Mouse (Mus musculus): ENCODE measurements around the gene Sost. TPM values are rescaled to one million over a fixed set of nuclear protein-coding genes. Genes with fewer than 3 reads are reported as not detected.

The Sost gene
- polyA plus RNA-seq, 1 experiment from 2014 or later: 0.80 TPM

DNA sequence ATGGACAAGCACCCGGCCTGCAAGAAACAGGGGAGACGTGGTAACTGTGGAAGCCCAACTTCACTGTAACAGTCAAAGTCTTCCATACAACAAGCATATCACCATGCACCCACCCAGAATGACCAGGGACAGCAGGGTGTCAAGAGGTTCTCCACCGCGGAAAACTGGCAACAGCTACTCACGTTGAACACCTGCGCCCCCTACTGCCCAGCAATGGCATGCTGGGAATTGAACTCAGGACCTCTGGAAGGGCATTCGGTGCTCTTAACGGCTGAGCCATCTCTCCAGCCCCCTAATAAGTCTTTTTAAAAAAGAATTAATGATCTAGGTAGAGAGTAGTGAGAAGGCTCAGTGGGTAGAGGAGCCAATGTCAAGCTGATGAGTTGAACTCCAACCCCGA, 8.1 kb upstream of the Sost start:
- Histone ChIP-seq H3K4me3 (ENCODE audit: low read length) (no peak overlapping the region), H3K27ac (ENCODE audit: low read length) (no peak overlapping the region), H3K9me3 (ENCODE audit: low read length) (no peaks in the 10 kb centered on the region; the same call in 1 of the 2 replicates), H3K4me1 (ENCODE audit: insufficient read depth, low read length) (peaks cover 17% of the 10 kb centered on the region), H3K4me2 (replicated peaks; ENCODE audit: low read depth, low read length) (no peak overlapping the region), H3K36me3 (ENCODE audit: insufficient read depth, low read length) (peaks cover 3% of the 10 kb centered on the region; the same call in 1 of the 2 replicates), H3K9ac (replicated peaks; ENCODE audit: low read length) (no peak overlapping the region), H3K27me3 (ENCODE audit: insufficient read depth, low read length) (no peaks in the 10 kb centered on the region)
- no peak for ATAC-seq (ENCODE audit: low FRiP score, low TSS enrichment)
- WGBS: 48% methylated on average over 9 of the region's 9 CpGs

GRCm38 (mm10) chr11:101974181-101974580, 7.4 kb upstream of the Sost start:
- WGBS: 38% methylated on average over 6 of the region's 6 CpGs
- peaks cover 3% of the 10 kb centered on the region; the same call in 1 of the 2 replicates for H3K36me3 ChIP-seq (ENCODE audit: insufficient read depth, low read length)
- ATAC-seq (ENCODE audit: low FRiP score, low TSS enrichment): no peak

DNA sequence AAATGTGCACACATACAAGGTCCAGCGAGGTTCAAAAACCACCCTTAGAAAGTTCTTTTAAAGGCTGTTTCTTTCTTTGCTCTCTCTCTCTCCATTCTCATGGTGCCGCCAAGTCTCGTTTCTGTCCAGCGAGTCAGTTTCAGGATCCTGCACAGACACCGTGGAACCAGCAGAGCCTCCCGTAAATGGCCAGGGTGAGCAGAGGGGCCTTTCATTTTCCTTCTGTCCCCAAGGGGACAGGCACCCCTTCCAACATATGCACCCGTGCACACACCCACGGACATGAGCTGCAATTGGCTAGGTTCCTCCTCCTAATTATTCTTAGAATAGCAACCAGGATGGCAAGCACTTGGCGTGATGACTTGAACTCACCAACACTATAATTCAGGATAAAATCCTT, 6.7 kb upstream of the Sost start:
- WGBS: 66% methylated on average over 9 of the region's 9 CpGs
- no peak overlapping the region for H3K9ac ChIP-seq (replicated peaks; ENCODE audit: low read length)
- H3K27me3 ChIP-seq (ENCODE audit: insufficient read depth, low read length): no peaks in the 10 kb centered on the region
- H3K4me1 ChIP-seq (ENCODE audit: insufficient read depth, low read length): peaks cover 20% of the 10 kb centered on the region
- no peaks in the 10 kb centered on the region; the same call in 1 of the 2 replicates for H3K9me3 ChIP-seq (ENCODE audit: low read length)
- no peak for ATAC-seq (ENCODE audit: low FRiP score, low TSS enrichment)
- H3K4me3 ChIP-seq (ENCODE audit: low read length): no peak overlapping the region
- H3K27ac ChIP-seq (ENCODE audit: low read length): no peak overlapping the region
- no peak overlapping the region for H3K4me2 ChIP-seq (replicated peaks; ENCODE audit: low read depth, low read length)
- H3K36me3 ChIP-seq (ENCODE audit: insufficient read depth, low read length): 0 out of 2 replicates have a peak, but pooled peaks cover 3% of the 10 kb centered on the region

More at GRCm38 (mm10) chr11:101974181-101974580, 7.4 kb upstream of the Sost start:
- Histone ChIP-seq H3K27me3 (ENCODE audit: insufficient read depth, low read length) (no peaks in the 10 kb centered on the region), H3K27ac (ENCODE audit: low read length) (no peak overlapping the region), H3K9me3 (ENCODE audit: low read length) (no peaks in the 10 kb centered on the region; the same call in 1 of the 2 replicates), H3K4me1 (ENCODE audit: insufficient read depth, low read length) (peaks cover 17% of the 10 kb centered on the region), H3K4me2 (replicated peaks; ENCODE audit: low read depth, low read length) (no peak overlapping the region), H3K9ac (replicated peaks; ENCODE audit: low read length) (no peak overlapping the region), H3K4me3 (ENCODE audit: low read length) (no peak overlapping the region)

GRCm38 (mm10) chr11:101972651-101973050, 5.8 kb upstream of the Sost start:
- Histone ChIP-seq H3K36me3 (ENCODE audit: insufficient read depth, low read length) (0 out of 2 replicates have a peak, but pooled peaks cover 3% of the 10 kb centered on the region), H3K4me2 (replicated peaks; ENCODE audit: low read depth, low read length) (no peak overlapping the region), H3K4me3 (ENCODE audit: low read length) (no peak overlapping the region), H3K9ac (replicated peaks; ENCODE audit: low read length) (no peak overlapping the region), H3K9me3 (ENCODE audit: low read length) (no peaks in the 10 kb centered on the region; the same call in 1 of the 2 replicates), H3K27me3 (ENCODE audit: insufficient read depth, low read length) (peaks cover 2% of the 10 kb centered on the region; the same call in 1 of the 2 replicates), H3K27ac (ENCODE audit: low read length) (no peak overlapping the region), H3K4me1 (ENCODE audit: insufficient read depth, low read length) (peaks cover 22% of the 10 kb centered on the region)
- WGBS: 88% methylated on average over 5 of the region's 5 CpGs
- no peak for ATAC-seq (ENCODE audit: low FRiP score, low TSS enrichment)

DNA sequence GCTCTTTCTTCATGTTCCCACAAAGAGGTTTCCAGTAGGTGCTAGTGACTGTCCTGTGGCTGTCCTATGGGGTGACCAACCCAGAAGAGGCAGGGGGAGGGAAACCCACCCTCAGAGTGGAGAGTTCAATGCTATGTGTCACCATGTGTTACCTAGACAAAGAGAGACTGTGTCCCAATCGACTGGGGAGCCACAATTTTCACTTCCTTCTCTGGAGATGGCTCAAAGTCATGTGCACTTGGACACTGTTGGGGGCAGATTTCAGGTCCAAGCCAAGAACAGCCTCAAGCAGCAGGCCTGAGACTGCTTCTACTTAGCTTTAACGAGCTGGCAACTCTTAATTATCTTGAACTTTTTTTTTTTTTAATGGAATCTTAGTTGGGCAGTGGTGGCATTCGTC, 5.3 kb upstream of the Sost start:
- ATAC-seq (ENCODE audit: low FRiP score, low TSS enrichment): no peak

GRCm38 (mm10) chr11:101971410-101971809, 4.6 kb upstream of the Sost start:
- H3K4me3 ChIP-seq (ENCODE audit: low read length): no peak overlapping the region
- no peak for ATAC-seq (ENCODE audit: low FRiP score, low TSS enrichment)
- H3K27me3 ChIP-seq (ENCODE audit: insufficient read depth, low read length): peaks cover 9% of the 10 kb centered on the region; the same call in 1 of the 2 replicates
- no peak overlapping the region for H3K4me2 ChIP-seq (replicated peaks; ENCODE audit: low read depth, low read length)
- H3K4me1 ChIP-seq (ENCODE audit: insufficient read depth, low read length): peaks cover 30% of the 10 kb centered on the region
- no peak overlapping the region for H3K27ac ChIP-seq (ENCODE audit: low read length)
- no peaks in the 10 kb centered on the region for H3K9me3 ChIP-seq (ENCODE audit: low read length)
- no peak overlapping the region for H3K9ac ChIP-seq (replicated peaks; ENCODE audit: low read length)
- no peaks in the 10 kb centered on the region for H3K36me3 ChIP-seq (ENCODE audit: insufficient read depth, low read length)
- 56% methylated on average over 3 of the region's 3 CpGs for WGBS

More for the DNA sequence above, 5.3 kb upstream of the Sost start:
- H3K9me3 ChIP-seq (ENCODE audit: low read length): no peaks in the 10 kb centered on the region; the same call in 1 of the 2 replicates
- 0 out of 2 replicates have a peak, but pooled peaks cover 3% of the 10 kb centered on the region for H3K36me3 ChIP-seq (ENCODE audit: insufficient read depth, low read length)
- H3K27me3 ChIP-seq (ENCODE audit: insufficient read depth, low read length): peaks cover 4% of the 10 kb centered on the region; the same call in 1 of the 2 replicates
- no peak overlapping the region for H3K9ac ChIP-seq (replicated peaks; ENCODE audit: low read length)
- H3K4me3 ChIP-seq (ENCODE audit: low read length): no peak overlapping the region
- no peak overlapping the region for H3K27ac ChIP-seq (ENCODE audit: low read length)
- WGBS: 72% methylated on average over 3 of the region's 3 CpGs
- no peak overlapping the region for H3K4me2 ChIP-seq (replicated peaks; ENCODE audit: low read depth, low read length)
- H3K4me1 ChIP-seq (ENCODE audit: insufficient read depth, low read length): peaks cover 23% of the 10 kb centered on the region

DNA sequence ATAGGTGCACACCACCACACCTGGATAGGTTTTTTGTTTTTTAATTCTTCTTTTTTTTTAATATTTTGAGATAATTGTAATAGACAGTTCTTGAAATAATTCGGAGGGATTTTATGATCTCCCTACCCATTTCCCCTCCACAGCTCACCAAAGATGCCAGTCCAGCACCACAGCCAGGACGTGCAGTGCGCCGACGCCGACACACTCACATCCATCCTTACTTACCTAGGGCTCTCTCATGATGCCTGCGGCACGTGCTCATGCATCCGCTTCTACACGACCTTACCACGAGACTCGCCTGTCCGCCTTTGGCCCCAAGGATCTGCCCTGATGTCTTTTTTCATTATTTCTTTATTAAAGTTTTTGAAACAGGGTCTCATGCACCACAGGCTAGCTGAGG, 3.0 kb upstream of the Sost start:
- Histone ChIP-seq H3K9me3 (ENCODE audit: low read length) (no peaks in the 10 kb centered on the region), H3K4me3 (ENCODE audit: low read length) (no peak overlapping the region), H3K4me2 (replicated peaks; ENCODE audit: low read depth, low read length) (no peak overlapping the region), H3K36me3 (ENCODE audit: insufficient read depth, low read length) (no peaks in the 10 kb centered on the region), H3K4me1 (ENCODE audit: insufficient read depth, low read length) (peaks cover 46% of the 10 kb centered on the region), H3K9ac (replicated peaks; ENCODE audit: low read length) (no peak overlapping the region), H3K27me3 (ENCODE audit: insufficient read depth, low read length) (peaks cover 25% of the 10 kb centered on the region), H3K27ac (ENCODE audit: low read length) (no peak overlapping the region)
- no peak for ATAC-seq (ENCODE audit: low FRiP score, low TSS enrichment)
- WGBS: 82% methylated on average over 13 of the region's 13 CpGs

DNA sequence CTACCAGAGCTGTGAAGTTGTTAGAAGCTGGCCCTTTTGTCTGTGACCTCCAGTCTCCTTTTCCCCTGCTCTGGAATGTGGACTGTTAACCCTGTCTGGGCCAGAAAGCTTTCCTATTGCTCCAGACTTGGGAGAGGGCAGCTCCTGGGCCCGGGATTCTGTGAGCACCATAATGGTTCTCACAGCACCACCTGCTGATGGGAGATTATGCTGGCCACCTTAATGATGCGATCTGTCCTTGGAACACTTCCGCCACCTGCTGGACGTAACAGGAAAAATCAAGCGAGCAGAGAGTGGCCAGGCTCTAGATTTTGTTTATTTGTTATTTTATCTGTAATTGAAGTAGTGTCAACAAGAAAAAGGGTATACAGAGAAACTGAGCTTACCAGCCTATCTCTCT, 2.0 kb upstream of the Sost start:
- Histone ChIP-seq H3K4me2 (replicated peaks; ENCODE audit: low read depth, low read length) (no peak overlapping the region), H3K27me3 (ENCODE audit: insufficient read depth, low read length) (peaks cover 35% of the 10 kb centered on the region), H3K27ac (ENCODE audit: low read length) (no peak overlapping the region), H3K36me3 (ENCODE audit: insufficient read depth, low read length) (no peaks in the 10 kb centered on the region), H3K9ac (replicated peaks; ENCODE audit: low read length) (no peak overlapping the region), H3K9me3 (ENCODE audit: low read length) (no peaks in the 10 kb centered on the region), H3K4me3 (ENCODE audit: low read length) (no peak overlapping the region), H3K4me1 (ENCODE audit: insufficient read depth, low read length) (peaks cover 50% of the 10 kb centered on the region)
- ATAC-seq (ENCODE audit: low FRiP score, low TSS enrichment): peak; percentile 50; the same call in 1 of the 2 replicates
- under 1% methylated on average over 5 of the region's 5 CpGs for WGBS

GRCm38 (mm10) chr11:101968311-101968710, 1.5 kb upstream of the Sost start:
- Histone ChIP-seq H3K4me3 (ENCODE audit: low read length) (no peak overlapping the region), H3K9ac (replicated peaks; ENCODE audit: low read length) (0 out of 2 replicates have a peak overlapping the region, but pooled peaks have one; percentile 14), H3K36me3 (ENCODE audit: insufficient read depth, low read length) (no peaks in the 10 kb centered on the region), H3K27ac (ENCODE audit: low read length) (peak overlapping the region; percentile 1; the same call in 1 of the 2 replicates), H3K27me3 (ENCODE audit: insufficient read depth, low read length) (peaks cover 40% of the 10 kb centered on the region), H3K9me3 (ENCODE audit: low read length) (no peaks in the 10 kb centered on the region), H3K4me1 (ENCODE audit: insufficient read depth, low read length) (peaks cover 54% of the 10 kb centered on the region), H3K4me2 (replicated peaks; ENCODE audit: low read depth, low read length) (no peak overlapping the region)
- no peak for ATAC-seq (ENCODE audit: low FRiP score, low TSS enrichment)
- WGBS: 11% methylated on average over 7 of the region's 7 CpGs

- Histone ChIP-seq H3K9me3 (ENCODE audit: low read length) (no peaks in the 10 kb centered on the region), H3K4me3 (ENCODE audit: low read length) (no peak overlapping the region; the same call in 1 of the 2 replicates), H3K9ac (replicated peaks; ENCODE audit: low read length) (0 out of 2 replicates have a peak overlapping the region, but pooled peaks have one; percentile 4), H3K27ac (ENCODE audit: low read length) (peak overlapping the region; percentile 53; the same call in 1 of the 2 replicates), H3K4me1 (ENCODE audit: insufficient read depth, low read length) (peaks cover 64% of the 10 kb centered on the region), H3K4me2 (replicated peaks; ENCODE audit: low read depth, low read length) (peak overlapping the region; percentile 34; the same call in 1 of the 2 replicates), H3K36me3 (ENCODE audit: insufficient read depth, low read length) (no peaks in the 10 kb centered on the region), H3K27me3 (ENCODE audit: insufficient read depth, low read length) (peaks cover 62% of the 10 kb centered on the region)
- 0% methylated on average over 1 of the region's 2 CpGs for WGBS
- ATAC-seq (ENCODE audit: low FRiP score, low TSS enrichment): no peak
Observed at GRCm38 (mm10) chr11:101965553-101965952, 1.3 kb downstream of the Sost start.
